Mouse (Mus musculus) monocyte, adult 2 months (primary cell): ENCODE data around the gene Xk.
"Not testable (repeated sequence)": the region's sequence is repeated elsewhere in the genome, so short reads cannot be mapped to it uniquely, and the experiment has no call there.

Source experiments
- DNase-seq, 2 experiments: peaks; one replicate each; pipeline ENCODE4 v3.0.0; 2022; ENCODE audit warnings: low spot score in 2 of 2, low read depth in 1 of 2

Xk gene

DNA sequence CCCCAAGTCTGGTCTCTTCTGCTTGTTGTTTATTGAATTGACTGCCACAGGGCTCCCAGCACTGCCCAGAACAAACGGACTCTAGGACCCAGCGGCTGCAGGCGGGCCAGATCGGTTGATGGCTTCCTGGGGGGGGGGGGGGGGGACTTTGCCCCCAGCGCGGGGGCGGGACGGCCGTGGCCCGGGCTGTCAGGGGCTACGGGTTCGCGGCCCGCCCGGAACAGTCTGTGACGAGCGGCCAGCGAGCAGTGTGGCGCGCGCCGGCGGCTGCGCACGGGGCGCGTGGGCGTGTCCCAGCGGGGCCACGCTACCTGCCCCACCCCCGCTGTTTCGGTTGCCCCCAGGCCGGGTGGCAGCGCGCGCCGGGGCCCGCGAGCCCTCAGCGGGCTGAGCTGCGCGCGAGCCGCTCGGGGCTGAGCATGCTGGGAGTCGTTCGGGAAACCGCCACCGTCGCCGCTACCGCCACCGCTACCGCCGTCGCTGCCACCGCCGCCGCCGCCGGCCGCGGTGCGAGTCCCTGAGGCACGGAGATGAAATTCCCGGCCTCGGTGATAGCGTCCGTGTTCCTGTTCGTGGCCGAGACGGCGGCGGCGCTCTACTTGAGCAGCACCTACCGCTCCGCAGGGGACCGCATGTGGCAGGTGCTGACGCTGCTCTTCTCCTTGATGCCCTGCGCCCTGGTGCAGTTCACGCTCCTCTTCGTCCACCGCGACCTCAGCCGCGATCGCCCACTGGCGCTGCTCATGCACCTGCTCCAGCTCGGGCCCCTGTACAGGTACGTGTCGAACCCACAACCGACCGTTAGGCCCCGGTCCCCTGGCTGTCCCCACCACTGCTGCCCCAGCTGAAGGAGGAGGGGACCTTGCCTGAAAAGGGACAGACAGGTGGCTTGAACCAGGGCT is at the start of gene Xk:
TSS of gene Xk (plus strand) at position 297 of the 902 bp plus-strand sequence.
- no peak for DNase-seq

DNA sequence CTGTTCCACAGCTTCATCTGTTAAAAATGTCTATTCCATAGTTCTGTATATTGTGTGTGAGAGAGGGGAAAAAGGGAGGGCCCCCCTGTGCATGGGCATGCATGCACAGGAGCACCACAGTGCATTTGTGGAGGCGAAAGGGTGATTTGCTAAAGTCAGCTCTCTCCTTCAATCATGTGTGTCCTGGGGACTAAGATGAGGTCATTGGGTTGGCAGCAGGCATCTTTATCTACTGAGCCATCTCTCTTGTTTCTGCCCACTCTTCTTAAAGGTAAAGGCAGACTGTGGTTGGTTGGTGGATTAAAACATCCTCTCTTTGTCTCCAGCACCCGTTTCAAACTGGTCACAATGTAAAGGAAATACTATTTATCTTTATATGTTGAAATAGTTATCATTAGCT is 45.5 kb upstream of the Xk start:
- no peak for DNase-seq

DNA sequence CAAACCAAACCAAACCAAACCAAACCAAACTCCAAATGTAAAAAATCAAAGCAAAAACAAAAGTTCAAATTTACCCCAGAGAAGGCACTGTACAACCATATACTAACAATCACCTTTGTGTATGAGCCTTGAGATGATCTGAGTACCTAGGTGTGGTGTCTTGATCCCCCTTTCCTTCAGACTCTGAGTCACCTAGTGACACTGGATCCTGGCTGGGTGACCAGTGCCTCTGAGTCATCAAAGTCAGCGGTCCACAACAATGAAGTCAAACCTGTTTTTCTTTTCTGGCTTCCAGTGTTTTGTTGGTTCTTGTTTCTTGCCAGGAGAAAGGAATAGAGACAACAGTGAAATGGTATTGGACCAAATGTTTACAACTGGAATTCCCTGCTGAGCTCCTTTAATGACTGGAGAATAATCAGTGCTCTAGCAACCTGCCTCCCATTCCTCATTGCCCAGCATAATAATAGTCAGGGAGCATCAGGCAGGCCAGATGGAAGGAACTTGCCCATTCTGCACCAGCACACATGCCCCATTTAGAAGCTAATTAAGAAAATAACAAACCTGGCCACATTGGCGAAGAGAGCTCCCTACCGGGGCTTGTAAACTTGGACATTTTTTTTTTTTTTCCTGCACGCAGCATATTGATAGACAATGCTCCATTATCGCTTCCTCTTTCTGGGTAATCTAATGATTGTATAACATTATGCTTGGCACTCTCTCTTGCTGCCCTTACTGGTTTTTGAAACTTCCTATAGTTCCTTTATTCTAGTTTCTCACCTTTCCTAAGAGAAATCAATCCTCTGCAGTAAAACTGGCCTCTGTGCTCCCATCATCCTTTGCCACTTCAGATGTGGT is 31.6 kb upstream of the Xk start:
- no peak for DNase-seq

GRCm38 (mm10) chrX:9243381-9243864 is 29.1 kb upstream of the Xk start:
- DNase-seq: no peak

- DNase-seq: no peak
Measured at GRCm38 (mm10) chrX:9244603-9245336, 27.8 kb upstream of the Xk start.

GRCm38 (mm10) chrX:9248911-9249310 is 23.6 kb upstream of the Xk start:
- no peak for DNase-seq

DNA sequence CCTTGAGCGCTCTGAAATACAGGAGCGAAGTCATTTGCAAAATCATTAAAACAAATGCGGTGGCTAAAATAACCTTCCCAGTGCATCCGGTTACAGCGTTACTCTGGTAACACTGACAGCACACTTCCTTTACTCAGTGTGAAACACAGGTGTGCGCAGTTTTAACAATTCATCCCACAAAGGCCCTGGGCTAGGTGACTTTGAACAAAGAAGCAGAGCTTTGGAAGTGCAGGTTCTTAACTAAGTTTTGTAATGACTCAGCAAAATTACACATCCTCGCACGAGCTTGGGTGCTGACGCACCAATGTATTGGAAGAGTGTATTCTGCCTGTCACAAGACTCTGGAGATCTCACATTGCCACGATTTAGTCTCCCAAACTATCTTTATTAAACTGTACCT is 18.6 kb upstream of the Xk start:
- DNase-seq: no peak

- no peak for DNase-seq
Measured at GRCm38 (mm10) chrX:9254901-9255300, 17.7 kb upstream of the Xk start.

GRCm38 (mm10) chrX:9256766-9257165 is 15.8 kb upstream of the Xk start, which contains the start of gene Gm14862:
TSS of gene Gm14862 (minus strand) at chrX:9256899.
- no peak for DNase-seq

DNA sequence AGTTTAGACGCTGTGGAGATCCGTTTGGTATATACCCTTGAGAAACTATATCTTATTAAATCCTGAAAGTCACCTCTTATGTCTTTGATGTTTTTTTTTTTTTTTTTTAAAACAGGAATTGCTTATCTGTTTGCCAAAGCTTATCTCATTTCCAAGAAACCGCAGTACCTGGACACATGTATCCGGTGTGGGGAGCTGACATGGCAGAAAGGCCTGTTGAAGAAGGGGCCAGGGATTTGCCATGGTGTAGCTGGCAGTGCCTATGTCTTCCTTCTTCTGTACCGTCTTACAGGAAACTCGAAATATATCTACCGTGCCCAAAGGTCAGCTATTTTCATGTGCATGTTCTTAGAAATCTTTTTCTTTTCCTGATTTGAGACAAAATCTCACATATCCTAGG is 14.7 kb upstream of the Xk start:
- DNase-seq: no peak

DNA sequence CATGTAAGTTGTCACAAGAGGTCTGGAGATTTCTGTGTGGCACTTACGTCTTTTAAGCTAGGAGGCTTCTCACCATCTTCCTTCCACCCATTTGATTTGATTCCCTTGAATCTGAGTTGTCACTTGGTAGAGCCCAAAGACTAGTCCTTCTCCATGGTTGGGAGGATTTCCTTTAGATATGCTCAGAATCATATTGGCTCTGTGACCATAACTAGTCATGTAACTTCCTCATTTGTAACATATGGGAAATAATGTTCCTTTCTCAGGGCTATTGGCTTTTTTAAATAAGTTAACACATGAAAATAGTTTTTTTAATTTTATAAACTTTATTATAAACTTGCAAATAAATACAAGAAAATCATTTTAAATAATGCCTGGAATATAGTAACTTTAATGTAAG is 13.3 kb upstream of the Xk start:
- no peak for DNase-seq

DNA sequence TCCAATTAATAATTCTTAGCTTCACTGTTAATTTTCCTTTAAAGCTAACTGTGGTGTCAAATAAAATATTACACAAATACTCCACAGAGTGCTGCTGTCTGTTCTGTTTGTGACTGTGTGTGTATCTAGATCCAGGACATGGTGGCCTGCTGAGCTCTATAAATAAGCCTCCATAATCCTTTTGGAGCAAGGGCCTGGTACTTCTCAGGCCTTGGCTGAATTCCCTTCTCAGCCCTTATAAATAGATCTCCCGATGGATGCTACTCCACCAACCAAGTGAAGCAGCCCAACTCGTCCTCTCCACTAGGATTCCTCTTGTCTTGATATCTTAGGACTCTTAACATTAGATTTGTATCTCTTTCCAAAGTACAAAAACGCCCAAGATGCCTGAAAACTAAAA is 1.4 kb upstream of the Xk start:
- DNase-seq: no peak

- DNase-seq: no peak
Measured at GRCm38 (mm10) chrX:9271947-9272459, 553 bp upstream of the Xk start.

GRCm38 (mm10) chrX:9273377-9274002 is 934 bp downstream of the Xk start:
- DNase-seq: no peak

DNA sequence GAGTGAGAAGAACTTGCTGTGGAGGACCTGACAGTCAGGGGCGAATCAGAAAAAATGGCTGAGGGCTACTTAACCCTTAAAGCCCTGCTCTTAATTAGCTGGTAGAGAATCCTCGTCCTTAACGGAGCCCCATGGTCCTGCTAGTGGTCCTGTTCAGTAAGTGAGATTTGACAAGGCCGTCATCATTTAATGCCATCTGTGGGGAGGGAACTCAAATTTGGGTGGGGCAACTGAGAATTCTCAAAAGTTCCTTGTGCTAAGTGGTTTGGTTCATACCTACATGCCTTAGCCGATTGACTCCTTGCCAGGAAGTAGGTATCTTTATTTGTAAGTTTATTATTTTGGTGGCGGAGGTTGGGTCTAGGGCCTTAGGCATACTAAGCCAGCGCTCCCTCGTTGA is 1.8 kb downstream of the Xk start:
- DNase-seq: no peak

DNA sequence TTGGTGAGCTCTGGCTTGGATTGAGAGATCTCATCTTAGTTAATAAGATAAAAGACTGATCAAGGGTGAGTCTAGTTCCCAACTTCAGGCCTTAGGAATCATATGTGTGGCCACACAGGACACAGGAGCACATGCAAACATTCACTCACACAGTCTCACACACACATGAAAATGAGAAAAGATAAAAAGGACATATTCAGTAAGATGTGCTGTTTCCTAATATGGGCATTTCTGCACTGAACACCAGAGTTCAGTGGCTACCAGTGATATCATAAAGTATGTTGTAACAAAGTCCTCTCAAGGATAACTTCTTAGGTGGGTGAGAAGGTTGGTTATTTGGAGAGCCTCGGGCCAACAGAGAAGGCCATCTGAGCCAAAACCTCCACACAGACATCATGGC is 10.9 kb downstream of the Xk start, which contains the start of gene H2al1m:
TSS of gene H2al1m (plus strand) at position 301 of the 400 bp plus-strand sequence.
- DNase-seq: not testable (repeated sequence)

GRCm38 (mm10) chrX:9293140-9293829 is 20.7 kb downstream of the Xk start:
- not testable (repeated sequence) for DNase-seq

- no peak for DNase-seq
Measured at GRCm38 (mm10) chrX:9298413-9298864, 25.9 kb downstream of the Xk start.

- DNase-seq: no peak
Measured at GRCm38 (mm10) chrX:9302791-9303190, 30.2 kb downstream of the Xk start.

- DNase-seq: no peak
Measured at GRCm38 (mm10) chrX:9303455-9303854, 30.9 kb downstream of the Xk start.
